Mouse (Mus musculus) heart, embryonic 10.5 days (tissue): ENCODE measurements at regions not wholly inside any gene's neighbourhood (a gene's known extent, or its start where the extent isn't known, plus 50 kb on each side); places are given as distances from the start of the nearest gene placed in this dataset.
A peak's percentile ranks its signal among the peaks of the same experiment; 100 is the strongest.

ENCODE experiments used
- DNase-seq: peaks from one replicate; pipeline ENCODE4 v3.0.0-alpha.2; 2017; ENCODE audit warnings: low spot score
- H3K27ac ChIP-seq: fragments of 300-500 bp; sonication (generic); 2 replicates; pipeline ENCODE4 v1.5.1; 2016; ENCODE audit warnings: mild to moderate bottlenecking
- H3K27me3 ChIP-seq: fragments of 300-500 bp; sonication (generic); 2 replicates; pipeline ENCODE4 v1.6.1; 2016; ENCODE audit warnings: mild to moderate bottlenecking; ENCODE audit not compliant: poor library complexity, insufficient read depth, severe bottlenecking
- H3K36me3 ChIP-seq: fragments of 300-500 bp; sonication (generic); 2 replicates; pipeline ENCODE4 v1.6.1; 2016; ENCODE audit warnings: mild to moderate bottlenecking, moderate library complexity
- H3K4me1 ChIP-seq: fragments of 300-500 bp; sonication (generic); 2 replicates; pipeline ENCODE4 v1.6.1; 2016; ENCODE audit warnings: mild to moderate bottlenecking
- H3K4me3 ChIP-seq: fragments of 300-500 bp; sonication (generic); 2 replicates; pipeline ENCODE4 v1.5.1; 2016; ENCODE audit warnings: mild to moderate bottlenecking, moderate library complexity
- H3K9me3 ChIP-seq: fragments of 300-500 bp; sonication (generic); 2 replicates; pipeline ENCODE4 v1.6.1; 2016; ENCODE audit warnings: mild to moderate bottlenecking, moderate library complexity
- WGBS: fragments of 180-500 bp; shearing (Covaris S2); methylation state at CpG from one replicate; pipeline ENCODE4 v1.1.7; 2016; 5-methylcytosine and 5-hydroxymethylcytosine counted together

DNA sequence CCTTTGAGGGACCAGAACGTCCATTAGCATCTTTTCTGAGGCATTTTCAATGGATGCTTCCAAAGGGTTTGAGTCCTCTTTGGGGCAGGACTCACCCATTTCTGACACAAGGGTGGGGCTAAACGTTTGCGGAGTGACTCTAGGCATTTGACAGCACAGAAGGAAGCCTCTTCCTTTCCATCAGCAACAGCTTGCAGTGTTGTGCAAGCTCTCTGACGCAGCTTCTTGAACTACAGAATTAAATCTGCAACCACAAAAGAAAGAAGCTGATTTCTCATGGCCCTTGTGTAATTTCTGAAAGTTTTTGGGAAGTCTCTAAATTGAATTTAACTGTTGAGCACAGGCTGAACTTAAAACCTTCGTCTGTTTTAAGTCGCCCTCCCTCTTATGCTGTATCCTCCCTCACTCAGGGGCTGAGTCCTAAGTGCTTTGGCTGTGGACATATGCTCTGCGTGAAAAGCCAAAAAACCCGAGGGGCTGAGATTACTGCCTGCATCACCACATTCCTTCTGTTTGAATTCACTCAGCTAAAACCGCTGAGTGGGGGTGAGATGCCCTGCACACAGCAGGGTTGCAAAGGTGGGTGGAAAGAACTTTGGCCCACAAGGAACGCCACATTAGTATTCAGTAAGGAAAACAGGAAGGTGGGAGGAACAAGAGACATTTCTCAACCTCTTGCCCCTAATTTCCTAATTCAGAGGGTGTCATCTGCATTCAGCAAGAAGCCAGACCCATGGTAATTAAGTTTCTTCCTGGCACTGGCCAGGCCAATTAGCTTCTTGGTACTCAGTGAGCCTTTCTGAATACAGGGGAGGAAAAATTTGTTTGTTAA is 227.4 kb downstream of the Fzd1 start:
- no peak for DNase-seq
- Histone ChIP-seq H3K36me3 (no peaks in the 10 kb centered on the region), H3K9me3 (no peaks in the 10 kb centered on the region), H3K4me3 (no peak overlapping the region), H3K27ac (0 out of 2 replicates have a peak overlapping the region, but pooled peaks have one; percentile 0), H3K27me3 (no peaks in the 10 kb centered on the region), H3K4me1 (peaks cover 9% of the 10 kb centered on the region; the same call in 1 of the 2 replicates)
- 39% methylated on average over 10 of the region's 10 CpGs for WGBS

DNA sequence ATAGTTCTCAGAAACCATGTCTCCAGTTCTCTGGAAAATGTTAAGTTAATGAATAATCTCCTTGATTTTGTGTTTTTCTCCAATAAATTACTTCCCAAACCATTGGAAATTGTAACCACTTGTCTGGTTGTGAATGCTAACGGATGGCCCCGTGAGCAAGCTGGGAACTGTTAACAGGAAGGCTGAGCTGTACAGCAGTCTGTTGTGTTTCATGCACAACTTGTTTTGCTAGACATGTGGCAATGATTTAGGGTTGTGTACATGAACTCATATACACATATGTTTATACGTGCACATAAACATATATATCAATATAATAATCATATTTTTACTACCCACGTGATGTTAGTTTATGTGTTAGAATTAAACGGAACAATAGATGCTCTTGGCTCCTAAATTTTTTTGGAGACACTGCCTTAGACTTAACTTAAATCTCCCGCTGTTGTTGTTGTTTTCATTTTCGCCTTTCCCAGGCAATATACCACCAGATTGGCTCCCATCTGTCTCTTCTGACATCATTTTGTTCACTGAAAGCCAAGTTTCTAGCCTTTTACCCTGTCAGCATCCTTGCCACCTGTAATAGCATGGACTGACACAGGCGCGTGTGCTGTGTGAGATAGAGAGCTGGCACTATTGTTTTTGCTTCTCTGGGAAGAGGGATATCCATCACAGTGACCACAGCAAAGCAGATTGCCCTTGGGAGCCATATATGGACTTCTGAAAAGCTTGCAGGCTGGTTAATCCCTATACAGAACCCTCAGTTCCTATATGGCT is 231.6 kb downstream of the Fzd1 start:
- no peak overlapping the region for H3K4me3 ChIP-seq
- no peak for DNase-seq
- no peaks in the 10 kb centered on the region for H3K9me3 ChIP-seq
- 87% methylated on average over 9 of the region's 9 CpGs for WGBS
- no peak overlapping the region for H3K27ac ChIP-seq
- no peaks in the 10 kb centered on the region for H3K27me3 ChIP-seq
- peaks cover 9% of the 10 kb centered on the region; the same call in 1 of the 2 replicates for H3K4me1 ChIP-seq
- no peaks in the 10 kb centered on the region for H3K36me3 ChIP-seq

DNA sequence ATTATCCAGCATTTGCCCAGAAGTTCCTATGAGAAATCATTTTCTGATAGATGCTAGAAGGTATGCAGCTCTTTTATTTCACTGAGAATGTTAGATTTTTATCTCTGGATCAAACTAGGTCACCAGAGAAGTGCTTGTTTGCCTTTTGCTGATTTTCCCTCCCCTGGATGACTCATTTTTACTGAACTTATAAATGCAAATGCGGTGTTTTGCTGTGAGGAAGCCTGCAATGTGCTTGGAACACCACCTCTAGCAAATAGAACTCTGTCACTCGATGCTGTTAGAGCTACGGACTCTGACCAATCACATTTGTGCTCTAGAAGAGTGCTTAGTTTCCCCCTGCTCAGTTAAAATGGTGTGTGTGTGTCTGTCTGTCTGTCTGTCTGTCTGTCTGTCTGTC is 257.2 kb downstream of the Fzd1 start:
- WGBS: 87% methylated on average over 3 of the region's 3 CpGs
- Histone ChIP-seq H3K9me3 (no peaks in the 10 kb centered on the region), H3K36me3 (no peaks in the 10 kb centered on the region), H3K4me1 (peaks cover 34% of the 10 kb centered on the region), H3K4me3 (no peak overlapping the region), H3K27ac (no peak overlapping the region), H3K27me3 (no peaks in the 10 kb centered on the region)
- DNase-seq: no peak

DNA sequence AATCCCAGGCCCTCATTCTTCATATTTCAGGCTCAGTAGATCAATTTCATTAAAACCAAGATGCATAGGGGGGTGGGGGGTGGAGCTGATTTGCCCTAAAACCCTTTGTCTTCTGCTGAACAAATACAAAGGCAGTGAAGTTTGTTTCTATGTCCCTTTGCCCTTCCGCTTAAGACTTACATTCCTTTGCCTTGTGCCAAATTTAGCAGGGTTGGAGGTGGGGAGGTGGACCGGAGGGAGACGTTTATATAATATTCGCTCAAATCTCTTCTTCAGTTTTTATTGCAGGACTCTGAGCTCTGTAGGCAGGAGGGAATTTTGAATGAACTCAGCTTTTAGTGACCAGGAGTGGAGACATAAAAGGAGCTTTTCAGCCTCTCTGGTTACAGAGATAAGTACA is 258.8 kb downstream of the Fzd1 start:
- no peak for DNase-seq
- no peaks in the 10 kb centered on the region for H3K27me3 ChIP-seq
- peak overlapping the region; percentile 33; the same call in 1 of the 2 replicates for H3K4me3 ChIP-seq
- no peaks in the 10 kb centered on the region for H3K9me3 ChIP-seq
- peak overlapping the region; percentile 81 for H3K27ac ChIP-seq
- peaks cover 43% of the 10 kb centered on the region for H3K4me1 ChIP-seq
- H3K36me3 ChIP-seq: no peaks in the 10 kb centered on the region
- WGBS: 15% methylated on average over 4 of the region's 4 CpGs

DNA sequence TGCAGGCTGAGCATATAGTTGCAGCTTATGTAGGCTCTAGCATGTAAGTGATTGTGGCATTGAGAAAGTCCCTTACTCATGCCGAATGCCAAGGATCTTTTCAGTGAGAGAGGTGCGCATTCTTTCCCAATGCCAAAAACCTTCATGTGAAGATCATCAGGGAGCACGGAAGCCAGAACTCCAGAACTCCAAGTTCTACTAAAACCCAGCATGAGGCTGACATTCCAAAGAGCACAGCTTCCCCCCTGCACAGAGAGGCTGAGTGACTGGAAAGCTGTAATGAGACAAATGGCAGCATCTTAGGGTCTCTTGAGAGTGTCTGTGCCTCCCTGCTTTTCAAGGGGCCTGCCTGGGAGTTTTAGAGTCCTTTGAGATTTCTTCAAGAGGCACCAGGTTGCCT is 259.4 kb downstream of the Fzd1 start:
- no peaks in the 10 kb centered on the region for H3K36me3 ChIP-seq
- H3K9me3 ChIP-seq: no peaks in the 10 kb centered on the region
- H3K27ac ChIP-seq: peak overlapping the region; percentile 81
- DNase-seq: no peak
- no peak overlapping the region for H3K4me3 ChIP-seq
- H3K27me3 ChIP-seq: no peaks in the 10 kb centered on the region
- WGBS: 69% methylated on average over 3 of the region's 3 CpGs
- peaks cover 48% of the 10 kb centered on the region for H3K4me1 ChIP-seq

DNA sequence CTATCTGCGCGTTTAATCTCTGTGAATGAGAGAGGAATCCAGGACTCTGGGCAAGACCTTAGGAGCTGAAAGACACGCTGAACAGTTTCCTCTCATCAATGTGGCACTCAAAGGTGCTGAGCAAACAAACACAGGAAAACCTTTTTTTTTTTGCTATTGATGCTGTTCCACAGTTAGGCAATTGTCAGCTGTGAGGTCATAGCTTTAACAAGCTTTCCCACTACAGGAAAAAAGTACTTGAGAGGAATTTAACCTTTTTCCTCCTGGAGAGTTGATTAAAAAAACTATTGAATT is 261.0 kb downstream of the Fzd1 start:
- Histone ChIP-seq H3K27me3 (no peaks in the 10 kb centered on the region), H3K36me3 (no peaks in the 10 kb centered on the region), H3K4me3 (no peak overlapping the region; the same call in 1 of the 2 replicates), H3K9me3 (no peaks in the 10 kb centered on the region), H3K27ac (peak overlapping the region; percentile 68; the same call in 1 of the 2 replicates), H3K4me1 (peaks cover 48% of the 10 kb centered on the region)
- no peak for DNase-seq
- WGBS: 35% methylated on average over 3 of the region's 3 CpGs

DNA sequence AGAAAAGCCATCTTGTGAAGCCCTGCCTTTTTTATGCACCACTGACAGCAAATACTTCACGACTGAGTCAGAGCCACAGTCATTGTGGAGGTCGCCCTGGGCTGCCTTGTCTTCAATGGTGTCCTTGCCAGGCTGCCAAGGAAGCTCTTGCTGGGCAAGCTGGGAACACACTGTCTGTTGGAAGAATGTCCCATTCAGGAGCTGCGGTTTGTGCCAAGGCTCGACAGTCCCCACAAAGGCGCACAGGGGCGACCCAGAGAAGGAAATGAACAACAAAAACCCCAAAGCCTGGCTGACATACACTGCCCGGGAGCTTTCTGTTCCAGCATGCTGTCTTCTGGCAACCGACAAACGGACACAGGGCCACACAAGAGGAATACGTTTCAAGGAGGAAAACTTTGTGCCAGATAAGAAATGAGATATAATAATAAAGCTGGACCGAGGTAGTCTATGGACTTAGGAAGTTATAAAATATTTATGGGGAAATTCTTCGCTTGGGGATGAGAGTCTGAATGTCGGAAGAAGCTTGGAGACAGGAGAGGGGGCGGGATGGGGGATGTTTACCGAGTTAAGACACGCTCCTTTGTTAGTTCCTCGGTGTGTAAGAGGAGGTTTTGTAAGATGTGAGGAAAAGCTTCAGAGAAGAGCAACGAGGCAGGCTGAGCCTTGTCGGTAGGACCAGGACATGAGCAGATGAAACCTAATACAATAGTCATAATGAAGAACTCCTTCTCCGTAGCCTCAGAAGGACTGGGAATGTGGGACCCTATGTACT is 261.5 kb downstream of the Fzd1 start:
- Histone ChIP-seq H3K4me3 (no peak overlapping the region; the same call in 1 of the 2 replicates), H3K4me1 (peaks cover 48% of the 10 kb centered on the region), H3K27ac (peak overlapping the region; percentile 68), H3K9me3 (no peaks in the 10 kb centered on the region), H3K36me3 (no peaks in the 10 kb centered on the region), H3K27me3 (no peaks in the 10 kb centered on the region)
- no peak for DNase-seq
- 38% methylated on average over 20 of the region's 20 CpGs for WGBS

DNA sequence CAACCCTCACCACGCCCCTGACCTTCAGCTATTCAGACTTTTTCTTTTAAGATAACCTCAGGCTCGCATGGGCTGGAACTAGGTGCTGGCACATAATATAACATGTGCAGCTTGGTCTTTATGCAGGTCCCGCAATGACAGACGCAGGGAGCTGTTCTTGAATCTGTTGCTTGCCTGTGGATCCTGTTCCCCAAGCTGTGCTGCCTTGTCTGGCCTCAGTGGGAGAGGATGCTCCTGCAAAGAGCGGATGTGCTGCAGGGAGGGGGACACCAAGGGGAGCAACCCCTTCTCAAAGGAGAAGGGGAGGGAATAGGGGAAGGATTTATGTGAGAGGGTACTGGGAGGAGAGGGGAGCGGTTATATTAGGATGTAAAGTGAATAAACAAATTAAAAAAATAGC is 262.4 kb downstream of the Fzd1 start:
- WGBS: 74% methylated on average over 6 of the region's 6 CpGs
- Histone ChIP-seq H3K4me1 (peaks cover 48% of the 10 kb centered on the region), H3K9me3 (no peaks in the 10 kb centered on the region), H3K27me3 (no peaks in the 10 kb centered on the region), H3K27ac (peak overlapping the region; percentile 12; the same call in 1 of the 2 replicates), H3K4me3 (no peak overlapping the region), H3K36me3 (no peaks in the 10 kb centered on the region)
- DNase-seq: no peak

DNA sequence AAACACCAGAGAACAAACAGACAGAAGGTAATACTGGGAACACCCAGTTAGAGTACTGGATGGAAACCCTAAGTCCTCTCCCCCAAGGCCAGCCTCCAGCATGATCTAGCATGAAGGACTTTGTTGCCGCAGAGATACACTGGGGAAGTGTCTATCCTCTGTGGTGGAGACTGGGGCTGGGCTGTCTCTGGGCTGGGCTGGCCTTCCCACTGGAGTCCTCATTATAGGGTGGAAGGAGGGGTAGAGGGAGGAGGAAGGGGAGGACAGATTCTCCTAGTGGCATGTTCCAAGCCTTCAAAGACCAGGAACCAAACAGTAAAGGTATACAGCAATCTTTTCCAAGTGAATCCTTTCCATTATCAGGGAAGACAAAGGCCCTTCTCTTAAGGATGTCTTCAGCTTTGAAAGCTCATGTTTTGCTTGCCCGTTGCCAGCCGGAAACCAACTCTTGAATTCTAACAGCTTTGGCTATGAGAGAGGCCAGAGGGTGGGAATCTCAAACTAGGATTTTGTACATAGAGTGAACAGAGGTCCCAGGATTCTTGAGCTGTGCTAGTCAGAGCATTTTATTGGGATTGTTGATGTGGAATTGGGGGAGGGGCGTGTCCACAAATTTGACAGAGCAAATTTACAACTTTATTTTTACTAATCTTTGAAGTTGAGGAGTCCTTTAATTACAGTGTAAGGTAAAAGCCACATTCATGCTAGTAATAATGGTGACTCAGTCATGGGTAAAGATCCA is 271.3 kb downstream of the Fzd1 start:
- H3K36me3 ChIP-seq: no peaks in the 10 kb centered on the region
- peaks cover 5% of the 10 kb centered on the region for H3K4me1 ChIP-seq
- no peak overlapping the region for H3K4me3 ChIP-seq
- no peak overlapping the region for H3K27ac ChIP-seq
- H3K9me3 ChIP-seq: 0 out of 2 replicates have a peak, but pooled peaks cover 3% of the 10 kb centered on the region
- WGBS: 86% methylated on average over 4 of the region's 4 CpGs
- no peaks in the 10 kb centered on the region for H3K27me3 ChIP-seq
- DNase-seq: no peak

DNA sequence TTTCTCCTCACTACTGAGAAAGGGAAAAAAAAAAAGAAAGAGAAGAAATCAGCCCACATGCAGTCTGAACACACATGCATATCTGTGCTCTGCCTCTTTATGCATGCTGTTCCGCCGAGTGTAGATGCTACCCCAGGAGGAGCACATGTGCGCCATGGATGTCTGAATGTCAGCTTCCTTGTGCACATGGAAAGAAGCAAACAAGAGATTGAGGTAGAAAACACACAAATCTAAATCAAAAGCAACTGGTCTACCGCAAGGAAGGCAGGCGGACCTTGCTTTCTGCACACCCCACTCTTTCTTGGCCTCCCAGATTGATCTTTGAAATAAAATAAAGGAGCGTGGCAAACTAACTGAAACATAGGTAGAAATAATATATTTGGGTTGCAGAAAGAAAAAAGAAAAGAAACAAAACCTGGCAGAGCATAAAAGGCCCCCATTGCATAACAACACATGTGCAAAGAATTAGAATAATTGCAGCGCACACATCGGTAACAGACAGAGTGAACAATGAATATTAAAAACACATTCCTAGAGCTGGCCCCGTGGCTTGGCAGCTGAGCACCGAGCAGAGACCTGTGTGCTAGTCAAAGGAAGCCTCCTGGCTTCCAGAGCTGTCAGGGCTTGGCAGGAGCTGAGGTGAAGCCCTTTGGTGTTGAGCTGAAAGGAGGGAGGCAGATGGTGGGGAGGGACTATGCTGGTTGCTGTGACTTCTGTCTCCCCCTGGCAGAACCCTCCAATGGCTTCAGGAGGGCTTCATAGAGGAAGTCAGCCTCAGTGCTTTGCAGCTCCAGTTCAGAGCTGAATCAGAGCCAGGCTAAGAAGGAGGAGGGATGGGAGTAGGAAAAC is 272.1 kb downstream of the Fzd1 start:
- 75% methylated on average over 10 of the region's 10 CpGs for WGBS
- Histone ChIP-seq H3K27ac (no peak overlapping the region), H3K36me3 (no peaks in the 10 kb centered on the region), H3K4me3 (no peak overlapping the region), H3K9me3 (0 out of 2 replicates have a peak, but pooled peaks cover 3% of the 10 kb centered on the region), H3K27me3 (no peaks in the 10 kb centered on the region), H3K4me1 (peaks cover 8% of the 10 kb centered on the region)
- DNase-seq: no peak

DNA sequence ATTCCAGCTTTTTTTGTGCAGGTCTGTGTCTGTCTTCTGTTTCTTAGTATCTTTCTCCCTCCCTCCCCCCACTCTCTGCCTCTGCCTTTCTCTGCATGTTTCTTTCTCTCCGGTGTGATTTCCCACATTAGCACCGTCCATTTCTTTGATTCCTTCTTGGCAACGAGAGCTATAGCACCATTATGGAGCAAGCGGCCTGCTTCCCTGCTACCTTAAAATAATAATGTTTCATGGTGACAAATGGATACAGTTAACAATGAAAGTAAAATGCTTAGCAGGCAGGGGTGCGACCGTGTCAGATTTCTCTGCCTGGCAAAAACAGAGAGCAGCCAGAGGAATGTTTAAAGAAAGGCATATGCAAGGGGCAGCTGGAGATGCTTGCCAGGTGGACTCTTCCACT is 273.1 kb downstream of the Fzd1 start:
- 47% methylated on average over 6 of the region's 6 CpGs for WGBS

More for the DNA sequence above, 273.1 kb downstream of the Fzd1 start:
- H3K4me1 ChIP-seq: peaks cover 9% of the 10 kb centered on the region
- H3K36me3 ChIP-seq: no peaks in the 10 kb centered on the region
- DNase-seq: no peak
- H3K9me3 ChIP-seq: 0 out of 2 replicates have a peak, but pooled peaks cover 3% of the 10 kb centered on the region
- no peaks in the 10 kb centered on the region for H3K27me3 ChIP-seq
- H3K27ac ChIP-seq: 0 out of 2 replicates have a peak overlapping the region, but pooled peaks have one; percentile 65
- no peak overlapping the region for H3K4me3 ChIP-seq
